Mouse (Mus musculus) neural tube, embryonic 13.5 days (tissue): ENCODE results near the gene Spata1. TPM values are rescaled to one million over a fixed set of nuclear protein-coding genes. Genes with fewer than 3 reads are reported as not detected.

Source experiments
- ATAC-seq: fragments of 200-750 bp; cut with Nextera tagmentation; 2 replicates; pipeline ENCODE4 v1.8.0; 2017; ENCODE audit warnings: low read depth, mild to moderate bottlenecking, moderate TSS enrichment, moderate library complexity
- H3K27ac ChIP-seq: fragments of 300-500 bp; sonication (generic); replicated peaks from 2 replicates; pipeline ENCODE4 v1.5.1; 2015; ENCODE audit warnings: moderate library complexity, mild to moderate bottlenecking, inconsistent platforms
- H3K27me3 ChIP-seq: fragments of 300-500 bp; sonication (generic); 2 replicates; pipeline ENCODE4 v1.6.1; 2015; ENCODE audit warnings: mild to moderate bottlenecking, inconsistent platforms
- H3K36me3 ChIP-seq: fragments of 300-500 bp; sonication (generic); 2 replicates; pipeline ENCODE4 v1.6.1; 2015; ENCODE audit warnings: mild to moderate bottlenecking, inconsistent platforms
- H3K4me1 ChIP-seq: fragments of 300-500 bp; sonication (generic); replicated peaks from 2 replicates; pipeline ENCODE4 v1.6.1; 2015; ENCODE audit warnings: inconsistent platforms
- H3K4me2 ChIP-seq: fragments of 300-500 bp; sonication (generic); 2 replicates; pipeline ENCODE4 v1.6.1; 2015; ENCODE audit warnings: inconsistent platforms, mild to moderate bottlenecking, moderate library complexity
- H3K4me3 ChIP-seq: fragments of 300-500 bp; sonication (generic); 2 replicates; pipeline ENCODE4 v1.5.1; 2015; ENCODE audit warnings: mild to moderate bottlenecking, inconsistent platforms
- H3K9ac ChIP-seq: fragments of 300-500 bp; sonication (generic); 2 replicates; pipeline ENCODE4 v1.6.1; 2015; ENCODE audit warnings: moderate library complexity, mild to moderate bottlenecking, inconsistent platforms
- H3K9me3 ChIP-seq: fragments of 300-500 bp; sonication (generic); 2 replicates; pipeline ENCODE4 v1.6.1; 2016; ENCODE audit warnings: inconsistent platforms
- WGBS: fragments of 180-500 bp; shearing (Covaris S2); methylation state at CpG from one replicate; pipeline ENCODE4 v1.1.7; 2015; 5-methylcytosine and 5-hydroxymethylcytosine counted together
- polyA plus RNA-seq: library from polyadenylated mRNA; unstranded; fragments of >200 nt; fragmentation: Nextera tagmentation; extraction: Ambion mirVana; gene quantifications from 2 replicates; pipeline ENCODE4 v1.2.1, GENCODE M21; 2015

Gene Spata1
- polyA plus RNA-seq, 1 experiment from 2014 or later = 6.2 TPM

GRCm38 (mm10) chr3:146500003-146500809, 653 bp upstream of the Spata1 start:
- Histone ChIP-seq H3K4me3 (peak overlapping the region; percentile 72), H3K27ac (peak overlapping the region; percentile 84), H3K27me3 (no peaks in the 10 kb centered on the region), H3K4me1 (peaks cover 31% of the 10 kb centered on the region), H3K9me3 (no peaks in the 10 kb centered on the region), H3K36me3 (peaks cover 10% of the 10 kb centered on the region), H3K9ac (peak overlapping the region; percentile 85), H3K4me2 (peak overlapping the region; percentile 59)
- ATAC-seq = peak; percentile 84
- under 1% methylated on average over 56 of the region's 57 CpGs for WGBS

GRCm38 (mm10) chr3:146498989-146499388, 564 bp downstream of the Spata1 start:
- Histone ChIP-seq H3K36me3 (peaks cover 8% of the 10 kb centered on the region), H3K9me3 (no peaks in the 10 kb centered on the region), H3K4me1 (peaks cover 31% of the 10 kb centered on the region), H3K27ac (peak overlapping the region; percentile 81), H3K9ac (peak overlapping the region; percentile 85), H3K27me3 (no peaks in the 10 kb centered on the region), H3K4me2 (peak overlapping the region; percentile 59), H3K4me3 (peak overlapping the region; percentile 72)
- 4% methylated on average over 13 of the region's 13 CpGs for WGBS
- no peak for ATAC-seq

DNA sequence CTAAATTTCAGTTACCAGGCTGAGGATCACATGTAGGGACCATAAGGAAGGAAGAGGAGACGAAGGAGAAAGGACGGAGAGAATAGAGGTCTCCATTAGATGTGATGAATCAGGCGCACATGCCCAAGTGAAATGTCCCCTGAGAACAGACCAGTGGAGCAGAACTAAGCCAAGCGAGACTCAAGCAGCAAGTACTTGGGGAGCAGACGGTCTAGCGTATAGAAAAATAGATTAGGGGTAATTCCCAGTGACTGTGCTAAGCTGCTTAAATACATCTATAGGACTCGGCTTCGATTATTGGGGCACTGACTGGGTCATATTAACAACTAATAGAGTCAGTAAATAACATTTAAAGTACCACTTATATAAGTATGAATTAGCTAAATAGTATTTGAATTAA, 4.6 kb downstream of the Spata1 start:
- Histone ChIP-seq H3K4me3 (no peak overlapping the region), H3K9ac (no peak overlapping the region), H3K27ac (no peak overlapping the region), H3K4me1 (no peaks in the 10 kb centered on the region), H3K4me2 (no peak overlapping the region), H3K36me3 (no peaks in the 10 kb centered on the region), H3K27me3 (no peaks in the 10 kb centered on the region), H3K9me3 (no peaks in the 10 kb centered on the region)
- WGBS = 68% methylated on average over 8 of the region's 8 CpGs
- ATAC-seq = no peak

DNA sequence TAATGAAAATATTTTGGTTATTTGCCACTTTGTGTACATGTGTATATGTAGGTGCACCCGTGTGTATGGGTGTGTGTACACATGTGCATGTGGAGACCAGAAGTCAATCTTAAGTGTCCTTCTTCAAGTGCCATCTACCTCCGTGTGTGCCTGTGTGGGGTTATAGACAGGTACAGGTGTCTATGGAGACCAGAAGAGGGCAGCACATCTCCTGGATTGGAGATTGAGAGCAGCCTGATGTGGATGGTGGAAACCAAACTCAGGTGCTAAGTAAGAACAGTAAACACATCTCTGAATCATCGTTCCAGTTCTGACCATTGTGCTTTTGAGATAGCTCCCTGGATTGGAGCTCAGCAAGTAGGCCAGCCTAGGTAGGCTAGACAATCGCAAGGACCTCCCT, 13.1 kb downstream of the Spata1 start:
- no peak overlapping the region for H3K27ac ChIP-seq
- 84% methylated on average over 4 of the region's 4 CpGs for WGBS
- H3K4me2 ChIP-seq = no peak overlapping the region
- ATAC-seq = no peak
- no peaks in the 10 kb centered on the region for H3K9me3 ChIP-seq
- no peaks in the 10 kb centered on the region for H3K36me3 ChIP-seq
- H3K4me1 ChIP-seq = no peaks in the 10 kb centered on the region
- no peaks in the 10 kb centered on the region for H3K27me3 ChIP-seq
- H3K4me3 ChIP-seq = no peak overlapping the region
- no peak overlapping the region for H3K9ac ChIP-seq

GRCm38 (mm10) chr3:146482044-146482443, 17.5 kb downstream of the Spata1 start:
- no peak overlapping the region for H3K4me3 ChIP-seq
- no peak overlapping the region for H3K27ac ChIP-seq
- H3K9me3 ChIP-seq = no peaks in the 10 kb centered on the region
- H3K4me2 ChIP-seq = no peak overlapping the region
- H3K36me3 ChIP-seq = no peaks in the 10 kb centered on the region
- WGBS = 80% methylated on average over 2 of the region's 2 CpGs
- no peak overlapping the region for H3K9ac ChIP-seq
- no peaks in the 10 kb centered on the region for H3K4me1 ChIP-seq
- ATAC-seq = no peak
- H3K27me3 ChIP-seq = no peaks in the 10 kb centered on the region

DNA sequence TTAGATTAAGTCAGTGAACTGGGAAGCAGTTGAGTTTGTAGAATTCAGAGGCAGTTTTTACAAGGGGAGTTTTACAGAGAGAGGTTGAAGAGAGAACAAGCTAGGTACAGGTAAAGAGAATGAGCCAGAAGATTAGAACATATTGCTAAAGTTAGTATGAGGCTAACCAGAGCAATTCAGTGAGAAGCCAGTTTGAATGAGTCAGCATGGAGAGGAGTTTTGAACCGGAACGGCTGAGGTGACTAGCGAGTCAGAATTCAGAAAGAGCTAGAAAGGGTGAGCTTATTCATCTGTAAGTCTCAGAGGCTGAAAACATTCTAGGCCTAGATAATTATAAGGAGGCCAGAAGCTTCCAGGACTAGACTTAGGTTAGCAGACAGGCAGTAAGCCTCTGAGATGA, 25.1 kb downstream of the Spata1 start:
- Histone ChIP-seq H3K27me3 (no peaks in the 10 kb centered on the region), H3K9me3 (no peaks in the 10 kb centered on the region), H3K27ac (no peak overlapping the region), H3K4me3 (no peak overlapping the region), H3K4me2 (no peak overlapping the region), H3K4me1 (no peaks in the 10 kb centered on the region), H3K9ac (no peak overlapping the region), H3K36me3 (no peaks in the 10 kb centered on the region)
- WGBS = 96% methylated on average over 3 of the region's 3 CpGs
- ATAC-seq = no peak

GRCm38 (mm10) chr3:146473741-146474140, 25.8 kb downstream of the Spata1 start:
- H3K36me3 ChIP-seq = no peaks in the 10 kb centered on the region
- no peak overlapping the region for H3K4me3 ChIP-seq
- H3K4me2 ChIP-seq = no peak overlapping the region
- H3K27ac ChIP-seq = no peak overlapping the region
- H3K9ac ChIP-seq = no peak overlapping the region
- H3K4me1 ChIP-seq = no peaks in the 10 kb centered on the region
- H3K27me3 ChIP-seq = no peaks in the 10 kb centered on the region
- H3K9me3 ChIP-seq = no peaks in the 10 kb centered on the region
- ATAC-seq = no peak

- H3K4me2 ChIP-seq = no peak overlapping the region
- no peak for ATAC-seq
Measured at GRCm38 (mm10) chr3:146472657-146473056, 26.9 kb downstream of the Spata1 start.

DNA sequence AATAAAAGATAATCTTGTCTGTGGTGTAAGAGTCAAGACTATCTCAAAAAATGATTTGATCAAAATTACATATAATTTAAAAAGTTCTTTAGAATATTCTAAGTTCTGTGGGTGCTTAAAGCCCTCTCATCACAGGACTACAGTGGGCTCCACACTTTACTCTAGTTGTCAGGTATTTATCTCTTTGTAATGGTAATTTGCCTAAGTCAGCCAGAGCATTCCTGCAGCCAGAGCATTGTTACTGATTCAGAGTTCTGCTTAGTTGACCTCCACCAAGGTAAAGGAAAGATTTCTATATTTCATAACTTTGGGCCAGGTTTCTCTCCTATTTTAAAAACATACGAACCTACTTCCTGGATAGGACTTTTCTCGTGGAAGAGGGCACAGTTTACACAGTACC, 30.3 kb downstream of the Spata1 start:
- Histone ChIP-seq H3K4me2 (no peak overlapping the region), H3K27ac (no peak overlapping the region), H3K36me3 (no peaks in the 10 kb centered on the region), H3K9me3 (no peaks in the 10 kb centered on the region), H3K27me3 (no peaks in the 10 kb centered on the region), H3K4me3 (no peak overlapping the region), H3K9ac (no peak overlapping the region), H3K4me1 (no peaks in the 10 kb centered on the region)
- ATAC-seq = no peak
- 84% methylated on average over 2 of the region's 2 CpGs for WGBS

More at GRCm38 (mm10) chr3:146472657-146473056, 26.9 kb downstream of the Spata1 start:
- WGBS = 71% methylated on average over 4 of the region's 4 CpGs
- Histone ChIP-seq H3K9ac (no peak overlapping the region), H3K27me3 (no peaks in the 10 kb centered on the region), H3K9me3 (no peaks in the 10 kb centered on the region), H3K36me3 (no peaks in the 10 kb centered on the region), H3K4me3 (no peak overlapping the region), H3K4me1 (no peaks in the 10 kb centered on the region), H3K27ac (no peak overlapping the region)

- H3K9ac ChIP-seq = no peak overlapping the region
- H3K27ac ChIP-seq = no peak overlapping the region
- H3K27me3 ChIP-seq = no peaks in the 10 kb centered on the region
- ATAC-seq = no peak
- H3K9me3 ChIP-seq = no peaks in the 10 kb centered on the region
- no peak overlapping the region for H3K4me2 ChIP-seq
- no peak overlapping the region for H3K4me3 ChIP-seq
- no peaks in the 10 kb centered on the region for H3K4me1 ChIP-seq
- H3K36me3 ChIP-seq = no peaks in the 10 kb centered on the region
- WGBS = 64% methylated on average over 2 of the region's 2 CpGs
Measured at GRCm38 (mm10) chr3:146462939-146463338, 36.6 kb downstream of the Spata1 start.

- Histone ChIP-seq H3K9me3 (no peaks in the 10 kb centered on the region), H3K9ac (no peak overlapping the region), H3K4me2 (no peak overlapping the region), H3K27ac (no peak overlapping the region), H3K4me1 (peaks cover 20% of the 10 kb centered on the region), H3K27me3 (no peaks in the 10 kb centered on the region), H3K4me3 (no peak overlapping the region), H3K36me3 (0 out of 2 replicates have a peak, but pooled peaks cover 2% of the 10 kb centered on the region)
- 75% methylated on average over 5 of the region's 5 CpGs for WGBS
- ATAC-seq = no peak
Measured at GRCm38 (mm10) chr3:146451375-146451774, 48.2 kb downstream of the Spata1 start.

DNA sequence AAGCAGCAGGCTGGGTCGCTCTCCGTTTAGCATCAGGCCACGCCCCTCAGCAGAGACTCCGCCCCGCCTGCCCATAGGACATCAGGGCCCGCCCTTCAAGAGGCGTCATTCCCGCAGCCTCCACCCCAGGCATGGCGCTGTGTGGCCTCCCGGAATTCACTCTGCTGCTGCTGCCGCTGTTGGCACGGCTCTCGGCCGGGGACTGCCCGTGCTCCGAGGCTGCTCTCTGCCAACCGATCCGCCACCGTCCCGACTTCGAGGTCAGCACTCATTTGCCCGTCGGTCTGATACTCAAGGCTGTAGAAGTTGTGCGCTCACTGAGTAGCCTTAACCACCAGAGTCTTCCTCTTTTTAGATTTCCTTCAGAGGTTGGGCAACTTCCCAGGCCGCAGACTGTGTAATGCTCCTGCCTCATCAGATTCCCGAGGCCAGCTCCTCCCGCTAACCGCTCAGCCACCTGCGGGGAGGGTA, 49.1 kb downstream of the Spata1 start:
- no peaks in the 10 kb centered on the region for H3K9me3 ChIP-seq
- H3K4me1 ChIP-seq = peaks cover 20% of the 10 kb centered on the region
- WGBS = under 1% methylated on average over 29 of the region's 29 CpGs
- peak; percentile 98 for ATAC-seq
- H3K36me3 ChIP-seq = peaks cover 8% of the 10 kb centered on the region
- H3K4me3 ChIP-seq = peak overlapping the region; percentile 50
- H3K9ac ChIP-seq = peak overlapping the region; percentile 73
- H3K4me2 ChIP-seq = peak overlapping the region; percentile 70
- peak overlapping the region; percentile 74 for H3K27ac ChIP-seq
- H3K27me3 ChIP-seq = no peaks in the 10 kb centered on the region
